Mouse (Mus musculus): ENCODE results near the gene Trem1. TPM values are rescaled to one million over a fixed set of nuclear protein-coding genes. Genes with fewer than 3 reads are reported as not detected.

The Trem1 gene
- polyA plus RNA-seq, 1 experiment from 2014 or later, result not detected

DNA sequence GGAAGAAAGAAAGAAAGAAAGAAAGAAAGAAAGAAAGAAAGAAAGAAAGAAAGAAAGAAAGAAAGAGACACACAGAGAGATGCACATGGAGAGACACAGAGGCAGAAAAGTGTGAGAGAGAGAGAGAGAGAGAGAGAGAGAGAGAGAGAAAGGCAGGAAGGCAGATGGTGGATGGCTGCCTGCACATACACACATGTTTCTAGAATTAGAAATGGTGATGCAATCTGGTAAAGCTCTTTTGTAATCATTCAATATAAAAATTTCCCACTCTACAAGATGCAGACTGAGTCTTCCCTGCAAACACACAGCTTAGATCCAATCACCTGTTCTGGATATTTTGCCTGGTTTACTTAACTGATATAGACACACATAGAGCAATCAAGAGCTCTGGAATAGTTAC lies 16.5 kb downstream of the Trem1 start:
- Histone ChIP-seq H3K27me3 (ENCODE audit: insufficient read depth, poor library complexity, severe bottlenecking) (no peaks in the 10 kb centered on the region), H3K27ac (no peak overlapping the region), H3K4me3 (no peak overlapping the region), H3K36me3 (no peaks in the 10 kb centered on the region), H3K4me1 (replicated peaks) (peaks cover 7% of the 10 kb centered on the region; the same call in 1 of the 2 replicates), H3K9me3 (no peaks in the 10 kb centered on the region)
- no peak for DNase-seq (ENCODE audit: low spot score)

- H3K4me1 ChIP-seq (replicated peaks), result peaks cover 7% of the 10 kb centered on the region; the same call in 1 of the 2 replicates
- no peak for DNase-seq (ENCODE audit: low spot score)
- H3K9me3 ChIP-seq, result no peaks in the 10 kb centered on the region
- no peaks in the 10 kb centered on the region for H3K27me3 ChIP-seq (ENCODE audit: insufficient read depth, poor library complexity, severe bottlenecking)
- WGBS, result 83% methylated on average over 11 of the region's 11 CpGs
- no peaks in the 10 kb centered on the region for H3K36me3 ChIP-seq
- H3K4me3 ChIP-seq, result no peak overlapping the region
- H3K27ac ChIP-seq, result no peak overlapping the region
Observed at GRCm38 (mm10) chr17:48249501-48249900, 16.9 kb downstream of the Trem1 start.

DNA sequence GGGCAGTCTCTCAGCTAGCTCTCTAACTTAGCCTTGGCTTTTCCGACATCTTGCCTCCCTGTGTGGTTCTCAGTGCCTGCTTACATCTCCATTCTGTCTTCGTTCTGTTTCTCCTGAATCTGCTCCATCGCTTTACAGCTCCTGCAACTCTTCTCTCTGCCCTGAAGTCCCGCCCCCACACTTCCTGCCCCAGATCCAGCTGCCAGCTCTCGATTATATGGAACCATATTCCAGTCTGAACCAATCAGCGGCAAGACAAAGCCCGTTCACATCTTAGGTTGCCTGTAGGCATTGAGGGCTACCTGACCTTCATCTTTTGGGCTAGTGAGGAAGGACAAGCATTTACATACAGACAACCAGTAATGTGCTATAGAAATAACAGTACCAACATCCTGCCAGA lies 18.1 kb downstream of the Trem1 start:
- H3K36me3 ChIP-seq, result no peaks in the 10 kb centered on the region
- WGBS, result 88% methylated on average over 7 of the region's 7 CpGs
- H3K9me3 ChIP-seq, result no peaks in the 10 kb centered on the region
- DNase-seq (ENCODE audit: low spot score), result no peak
- H3K4me3 ChIP-seq, result no peak overlapping the region
- H3K27ac ChIP-seq, result no peak overlapping the region
- peaks cover 7% of the 10 kb centered on the region; the same call in 1 of the 2 replicates for H3K4me1 ChIP-seq (replicated peaks)
- H3K27me3 ChIP-seq (ENCODE audit: insufficient read depth, poor library complexity, severe bottlenecking), result no peaks in the 10 kb centered on the region

- H3K36me3 ChIP-seq, result no peaks in the 10 kb centered on the region
- H3K4me1 ChIP-seq (replicated peaks), result peaks cover 7% of the 10 kb centered on the region; the same call in 1 of the 2 replicates
- peaks cover 11% of the 10 kb centered on the region for H3K9me3 ChIP-seq
- no peak overlapping the region for H3K4me3 ChIP-seq
- no peak for DNase-seq (ENCODE audit: low spot score)
- no peaks in the 10 kb centered on the region for H3K27me3 ChIP-seq (ENCODE audit: insufficient read depth, poor library complexity, severe bottlenecking)
- no peak overlapping the region for H3K27ac ChIP-seq
Observed at GRCm38 (mm10) chr17:48256575-48256974, 24.0 kb downstream of the Trem1 start.

DNA sequence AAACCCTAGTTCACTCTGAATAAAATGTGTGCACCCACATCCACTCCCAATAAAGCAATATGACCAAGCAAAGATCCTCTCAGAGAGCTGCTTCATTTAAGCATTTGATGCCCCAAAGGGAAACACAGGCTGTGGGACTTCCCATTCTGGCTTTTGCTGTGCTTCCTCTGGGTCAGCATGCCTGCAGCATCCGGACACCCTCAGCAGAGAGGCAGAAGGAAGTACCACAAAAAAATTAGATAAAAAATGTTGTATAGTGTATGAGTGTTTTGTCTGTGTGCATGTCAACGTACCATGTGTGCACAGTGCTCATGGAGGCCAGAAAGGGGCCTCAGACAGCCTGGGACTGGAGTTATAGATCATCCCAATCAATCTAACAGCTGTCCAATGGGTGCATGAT lies 29.3 kb downstream of the Trem1 start:
- 85% methylated on average over 2 of the region's 2 CpGs for WGBS
- DNase-seq (ENCODE audit: low spot score), result no peak
- no peaks in the 10 kb centered on the region for H3K36me3 ChIP-seq
- no peaks in the 10 kb centered on the region for H3K27me3 ChIP-seq (ENCODE audit: insufficient read depth, poor library complexity, severe bottlenecking)
- peaks cover 11% of the 10 kb centered on the region for H3K9me3 ChIP-seq
- H3K4me1 ChIP-seq (replicated peaks), result 0 out of 2 replicates have a peak, but pooled peaks cover 11% of the 10 kb centered on the region
- H3K4me3 ChIP-seq, result no peak overlapping the region
- H3K27ac ChIP-seq, result no peak overlapping the region

GRCm38 (mm10) chr17:48263741-48264362 lies 31.3 kb downstream of the Trem1 start, which contains the start of gene Treml4:
TSS of gene Treml4 (plus strand) at chr17:48264295.
- H3K9me3 ChIP-seq, result peaks cover 11% of the 10 kb centered on the region
- 0 out of 2 replicates have a peak, but pooled peaks cover 11% of the 10 kb centered on the region for H3K4me1 ChIP-seq (replicated peaks)
- WGBS, result 85% methylated on average over 3 of the region's 3 CpGs
- H3K27me3 ChIP-seq (ENCODE audit: insufficient read depth, poor library complexity, severe bottlenecking), result no peaks in the 10 kb centered on the region
- no peak within 1 kb of the TSS for H3K4me3 ChIP-seq
- no peak within 1 kb of the TSS for H3K27ac ChIP-seq
- DNase-seq (ENCODE audit: low spot score), result no peak
- H3K36me3 ChIP-seq, result no peaks in the 10 kb centered on the region

DNA sequence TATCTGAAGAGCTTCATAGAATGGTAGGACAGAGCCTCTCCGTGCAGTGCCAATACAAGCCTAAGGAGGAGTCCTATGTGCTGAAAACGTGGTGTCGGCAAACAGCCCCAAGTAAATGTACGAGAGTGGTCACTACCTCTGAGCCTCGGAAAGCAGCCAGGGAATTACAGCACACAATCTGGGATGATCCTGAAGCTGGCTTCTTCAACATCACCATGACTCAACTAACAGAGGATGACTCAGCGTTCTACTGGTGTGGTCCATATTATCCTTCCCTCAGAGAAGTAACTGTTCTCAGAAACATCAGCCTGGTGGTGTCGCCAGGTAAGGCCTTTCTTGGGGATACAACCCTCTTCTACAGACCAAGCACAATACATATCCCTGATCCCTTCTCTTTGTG lies 32.1 kb downstream of the Trem1 start:
- no peak overlapping the region for H3K4me3 ChIP-seq
- 94% methylated on average over 7 of the region's 7 CpGs for WGBS
- H3K36me3 ChIP-seq, result no peaks in the 10 kb centered on the region
- no peaks in the 10 kb centered on the region for H3K27me3 ChIP-seq (ENCODE audit: insufficient read depth, poor library complexity, severe bottlenecking)
- 0 out of 2 replicates have a peak, but pooled peaks cover 11% of the 10 kb centered on the region for H3K4me1 ChIP-seq (replicated peaks)
- DNase-seq (ENCODE audit: low spot score), result no peak
- peaks cover 3% of the 10 kb centered on the region for H3K9me3 ChIP-seq
- H3K27ac ChIP-seq, result no peak overlapping the region

GRCm38 (mm10) chr17:48266138-48266537 lies 33.6 kb downstream of the Trem1 start:
- H3K27me3 ChIP-seq (ENCODE audit: insufficient read depth, poor library complexity, severe bottlenecking), result no peaks in the 10 kb centered on the region
- no peak overlapping the region for H3K27ac ChIP-seq
- no peaks in the 10 kb centered on the region for H3K9me3 ChIP-seq
- H3K4me3 ChIP-seq, result no peak overlapping the region
- H3K36me3 ChIP-seq, result no peaks in the 10 kb centered on the region
- H3K4me1 ChIP-seq (replicated peaks), result 0 out of 2 replicates have a peak, but pooled peaks cover 11% of the 10 kb centered on the region
- WGBS, result 46% methylated on average over 2 of the region's 2 CpGs
- no peak for DNase-seq (ENCODE audit: low spot score)

GRCm38 (mm10) chr17:48266610-48267304 lies 34.2 kb downstream of the Trem1 start:
- no peak overlapping the region for H3K27ac ChIP-seq
- no peak overlapping the region for H3K4me3 ChIP-seq
- 57% methylated on average over 2 of the region's 2 CpGs for WGBS

DNA sequence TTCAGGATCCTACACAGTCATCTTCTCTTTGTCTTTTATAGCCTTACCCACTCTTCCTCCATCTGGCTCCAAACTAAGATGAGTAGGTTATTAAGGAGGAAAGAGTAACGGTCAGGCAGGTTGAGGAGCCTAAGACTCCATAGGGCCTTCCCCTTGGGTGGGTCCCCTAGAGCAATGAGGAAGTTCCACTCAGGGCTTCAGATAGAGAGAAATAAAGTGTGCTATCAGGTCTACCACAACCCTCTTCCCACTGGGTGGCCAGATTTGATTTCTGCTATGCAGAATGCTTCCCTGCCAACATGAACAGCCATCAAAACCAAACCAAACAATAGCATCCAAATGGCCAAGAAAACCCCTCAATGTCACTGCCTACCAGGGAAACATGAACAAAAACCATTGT lies 35.0 kb downstream of the Trem1 start:
- no peaks in the 10 kb centered on the region for H3K27me3 ChIP-seq (ENCODE audit: insufficient read depth, poor library complexity, severe bottlenecking)
- no peak overlapping the region for H3K4me3 ChIP-seq
- H3K36me3 ChIP-seq, result no peaks in the 10 kb centered on the region
- H3K27ac ChIP-seq, result no peak overlapping the region
- no peak for DNase-seq (ENCODE audit: low spot score)
- H3K9me3 ChIP-seq, result no peaks in the 10 kb centered on the region
- 0 out of 2 replicates have a peak, but pooled peaks cover 11% of the 10 kb centered on the region for H3K4me1 ChIP-seq (replicated peaks)
- WGBS, result 88% methylated on average over 1 of the region's 1 CpGs

More at GRCm38 (mm10) chr17:48266610-48267304, 34.2 kb downstream of the Trem1 start:
- H3K36me3 ChIP-seq, result no peaks in the 10 kb centered on the region
- H3K27me3 ChIP-seq (ENCODE audit: insufficient read depth, poor library complexity, severe bottlenecking), result no peaks in the 10 kb centered on the region
- no peaks in the 10 kb centered on the region for H3K9me3 ChIP-seq
- 0 out of 2 replicates have a peak, but pooled peaks cover 11% of the 10 kb centered on the region for H3K4me1 ChIP-seq (replicated peaks)
- DNase-seq (ENCODE audit: low spot score), result no peak

DNA sequence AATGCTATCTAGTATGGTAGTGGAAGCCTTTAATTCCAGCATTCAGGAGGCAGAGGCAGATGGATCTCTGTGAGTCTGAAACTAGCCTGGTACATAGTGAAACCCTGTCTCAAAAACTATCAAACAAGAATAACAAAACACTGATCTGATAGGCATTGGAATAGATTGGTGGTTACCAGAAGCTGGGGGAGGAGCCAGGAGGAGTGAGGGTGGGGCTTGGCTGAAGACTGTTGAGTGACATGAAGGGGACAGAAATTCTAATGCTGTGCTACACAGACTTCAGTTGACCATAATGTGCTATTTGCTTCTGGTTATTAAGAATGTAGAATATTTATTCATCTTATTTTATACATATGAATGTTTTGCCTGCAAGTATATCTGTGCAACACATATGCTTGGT lies 35.7 kb downstream of the Trem1 start:
- no peaks in the 10 kb centered on the region for H3K36me3 ChIP-seq
- no peaks in the 10 kb centered on the region for H3K9me3 ChIP-seq
- H3K27ac ChIP-seq, result no peak overlapping the region
- H3K4me3 ChIP-seq, result no peak overlapping the region
- H3K4me1 ChIP-seq (replicated peaks), result 0 out of 2 replicates have a peak, but pooled peaks cover 11% of the 10 kb centered on the region
- DNase-seq (ENCODE audit: low spot score), result no peak
- no peaks in the 10 kb centered on the region for H3K27me3 ChIP-seq (ENCODE audit: insufficient read depth, poor library complexity, severe bottlenecking)

- Histone ChIP-seq H3K9me3 (no peaks in the 10 kb centered on the region), H3K27me3 (ENCODE audit: insufficient read depth, poor library complexity, severe bottlenecking) (no peaks in the 10 kb centered on the region), H3K4me1 (replicated peaks) (0 out of 2 replicates have a peak, but pooled peaks cover 11% of the 10 kb centered on the region), H3K4me3 (no peak overlapping the region), H3K27ac (no peak overlapping the region), H3K36me3 (no peaks in the 10 kb centered on the region)
- DNase-seq (ENCODE audit: low spot score), result no peak
- WGBS, result 72% methylated on average over 4 of the region's 4 CpGs
Observed at GRCm38 (mm10) chr17:48269833-48270232, 37.3 kb downstream of the Trem1 start.

DNA sequence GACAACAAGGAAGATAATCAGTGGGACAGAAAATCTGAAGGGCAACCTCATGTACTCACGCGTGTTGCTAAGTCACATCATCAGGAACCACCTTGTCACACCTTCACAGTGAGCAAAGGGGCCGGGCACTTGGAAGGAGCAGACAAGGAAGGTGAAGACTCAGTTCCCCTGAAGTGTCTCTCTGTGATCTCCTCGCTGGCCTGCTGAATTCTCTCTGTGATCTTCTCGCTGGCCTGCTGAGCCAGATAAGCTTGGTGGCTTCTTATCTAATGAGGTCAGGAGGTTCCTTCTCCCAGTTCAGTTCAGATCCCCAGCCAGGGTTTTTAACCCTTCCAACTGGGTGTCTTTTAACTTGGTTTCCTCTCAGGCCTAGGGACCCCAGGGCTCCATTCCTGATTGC lies 39.6 kb downstream of the Trem1 start:
- no peaks in the 10 kb centered on the region for H3K36me3 ChIP-seq
- WGBS, result 80% methylated on average over 5 of the region's 5 CpGs
- no peak overlapping the region for H3K4me3 ChIP-seq
- H3K4me1 ChIP-seq (replicated peaks), result no peaks in the 10 kb centered on the region
- H3K27me3 ChIP-seq (ENCODE audit: insufficient read depth, poor library complexity, severe bottlenecking), result no peaks in the 10 kb centered on the region
- no peaks in the 10 kb centered on the region for H3K9me3 ChIP-seq
- DNase-seq (ENCODE audit: low spot score), result no peak
- no peak overlapping the region for H3K27ac ChIP-seq

All from hindbrain, embryonic 10.5 days (tissue).